Mouse (Mus musculus): ENCODE measurements around the gene Nxf3.

Gene Nxf3

DNA sequence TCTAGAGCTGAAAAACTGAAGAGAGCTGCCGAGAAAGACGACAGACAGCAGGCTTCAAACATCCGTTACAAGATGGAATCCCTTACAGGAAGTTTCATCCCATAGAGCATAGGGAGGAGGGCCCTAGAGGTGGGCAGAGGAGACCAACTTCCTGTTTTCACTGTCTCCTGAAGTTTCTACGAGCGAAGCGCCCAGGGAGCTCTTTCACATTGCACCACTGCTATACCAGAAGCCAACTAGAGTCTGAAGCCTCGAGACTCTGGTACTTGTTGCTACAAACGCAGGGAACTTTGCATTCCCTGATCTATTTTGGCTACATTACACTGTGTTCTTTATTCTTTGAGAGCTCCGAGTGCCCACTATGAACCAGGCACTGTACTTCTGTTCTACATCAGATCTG lies at the start of gene Nxf3:
Nxf3 (minus strand) TSS at position 101 of the 400 bp plus-strand sequence.
- no peak within 1 kb of the TSS for H3K4me3 ChIP-seq (replicated peaks; ENCODE audit: low read length)
- H3K27me3 ChIP-seq (ENCODE audit: insufficient read depth, low read length), result no peaks in the 10 kb centered on the region
- no peaks in the 10 kb centered on the region for H3K9me3 ChIP-seq (ENCODE audit: low read length)
- no peak for TF ChIP-seq POU5F1 (IDR thresholded peaks at IDR 0.05; ENCODE audit: borderline replicate concordance, low read length)
- no peak for TF ChIP-seq CTCF (conservative IDR thresholded peaks at IDR 0.05; ENCODE audit: low read length)
- TF ChIP-seq NANOG (IDR thresholded peaks at IDR 0.05; ENCODE audit: borderline replicate concordance, low read length), result no peak
- H3K4me1 ChIP-seq (replicated peaks; ENCODE audit: low read depth, low read length), result no peaks in the 10 kb centered on the region
- no peaks in the 10 kb centered on the region for H3K36me3 ChIP-seq (ENCODE audit: insufficient read depth, low read length)

DNA sequence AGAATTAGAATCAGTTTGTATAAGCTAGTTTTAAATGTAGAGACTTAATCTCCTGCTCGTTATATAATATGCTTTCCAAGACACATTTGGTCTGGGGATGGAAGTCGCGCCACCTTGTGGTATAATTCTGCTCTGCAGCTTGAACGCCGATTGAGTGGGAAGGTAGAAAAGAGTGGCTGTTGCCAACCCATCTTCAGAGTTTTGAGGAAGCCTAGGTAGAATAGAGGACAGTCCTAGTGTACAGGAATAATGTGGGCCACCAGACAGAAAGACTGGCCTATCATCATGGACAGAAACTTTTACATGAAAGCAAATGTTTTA lies 42.6 kb upstream of the Nxf3 start:
- no peak overlapping the region for H3K4me3 ChIP-seq (replicated peaks; ENCODE audit: low read length)
- H3K27me3 ChIP-seq (ENCODE audit: insufficient read depth, low read length), result no peaks in the 10 kb centered on the region
- no peaks in the 10 kb centered on the region for H3K36me3 ChIP-seq (ENCODE audit: insufficient read depth, low read length)
- H3K9me3 ChIP-seq (ENCODE audit: low read length), result no peaks in the 10 kb centered on the region
- no peak for TF ChIP-seq NANOG (IDR thresholded peaks at IDR 0.05; ENCODE audit: borderline replicate concordance, low read length)
- peak; percentile 61 for TF ChIP-seq CTCF (conservative IDR thresholded peaks at IDR 0.05; ENCODE audit: low read length)
- no peak for TF ChIP-seq POU5F1 (IDR thresholded peaks at IDR 0.05; ENCODE audit: borderline replicate concordance, low read length)
- no peaks in the 10 kb centered on the region for H3K4me1 ChIP-seq (replicated peaks; ENCODE audit: low read depth, low read length)

DNA sequence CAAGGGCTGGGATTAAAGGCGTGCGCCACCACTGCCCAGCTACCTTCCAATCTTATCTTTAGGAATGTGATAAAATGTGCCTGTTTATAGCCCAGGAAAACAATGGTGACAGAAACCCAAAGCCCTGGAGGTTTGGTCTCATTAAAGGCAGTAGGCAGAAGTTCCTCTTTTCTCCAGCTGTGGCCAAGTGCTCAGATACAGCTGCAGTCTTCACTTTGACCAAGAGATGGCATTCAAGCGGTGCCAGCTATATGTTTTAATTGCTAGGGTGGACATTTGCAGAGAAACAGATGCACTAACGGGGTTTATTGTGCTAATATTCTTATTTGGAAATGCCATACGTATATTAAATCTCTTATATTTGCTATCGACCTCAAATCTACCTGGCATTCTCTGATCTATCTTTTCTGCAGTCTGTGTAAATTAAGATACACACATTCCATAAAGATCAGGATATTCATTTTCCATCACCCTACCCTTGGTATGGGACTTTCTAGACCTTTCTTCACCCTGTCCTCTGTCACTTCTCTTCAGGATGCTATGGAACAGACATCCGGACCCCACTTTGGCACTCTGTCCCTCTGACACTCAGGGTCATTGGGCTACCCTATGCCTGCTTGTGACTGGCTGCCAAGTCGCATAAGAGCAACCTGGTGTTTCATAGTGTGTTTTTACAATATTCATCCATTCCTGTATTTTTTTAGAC lies 42.1 kb upstream of the Nxf3 start:
- Histone ChIP-seq H3K4me3 (replicated peaks; ENCODE audit: low read length) (no peak overlapping the region), H3K9me3 (ENCODE audit: low read length) (no peaks in the 10 kb centered on the region), H3K4me1 (replicated peaks; ENCODE audit: low read depth, low read length) (no peaks in the 10 kb centered on the region), H3K27me3 (ENCODE audit: insufficient read depth, low read length) (no peaks in the 10 kb centered on the region), H3K36me3 (ENCODE audit: insufficient read depth, low read length) (no peaks in the 10 kb centered on the region)
- no peak for TF ChIP-seq POU5F1 (IDR thresholded peaks at IDR 0.05; ENCODE audit: borderline replicate concordance, low read length)
- no peak for TF ChIP-seq NANOG (IDR thresholded peaks at IDR 0.05; ENCODE audit: borderline replicate concordance, low read length)
- TF ChIP-seq CTCF (conservative IDR thresholded peaks at IDR 0.05; ENCODE audit: low read length), result no peak; the same call in 1 of the 2 replicates

DNA sequence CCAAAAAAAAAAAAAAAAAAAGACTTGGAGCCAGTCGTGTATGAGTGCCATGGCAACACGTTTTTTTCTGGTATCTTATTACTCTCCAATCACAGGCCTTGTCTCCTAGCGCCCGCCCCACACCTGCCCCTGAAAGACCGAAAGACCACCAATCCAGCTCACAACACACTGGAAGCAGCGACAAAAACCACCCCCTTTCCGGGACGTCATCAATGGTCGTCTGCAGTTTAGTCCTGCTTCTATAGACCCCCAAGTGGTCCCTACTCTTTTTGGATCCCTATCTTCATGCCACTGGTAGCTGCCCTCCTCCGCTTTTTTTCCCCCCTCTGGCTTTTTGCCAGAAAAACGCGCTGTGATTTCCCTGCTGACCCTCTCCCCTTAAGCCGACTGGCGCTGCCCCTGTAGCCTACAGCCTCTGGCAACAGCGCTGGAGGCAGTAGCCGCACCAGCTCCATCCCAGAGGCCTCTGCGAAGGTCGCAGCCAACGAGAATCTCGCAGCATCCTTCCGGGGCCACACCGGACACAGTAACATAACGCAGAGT lies 30.4 kb upstream of the Nxf3 start:
- no peaks in the 10 kb centered on the region for H3K4me1 ChIP-seq (replicated peaks; ENCODE audit: low read depth, low read length)
- peak overlapping the region; percentile 76 for H3K4me3 ChIP-seq (replicated peaks; ENCODE audit: low read length)
- no peak for TF ChIP-seq POU5F1 (IDR thresholded peaks at IDR 0.05; ENCODE audit: borderline replicate concordance, low read length)
- no peak for TF ChIP-seq CTCF (conservative IDR thresholded peaks at IDR 0.05; ENCODE audit: low read length)
- TF ChIP-seq NANOG (IDR thresholded peaks at IDR 0.05; ENCODE audit: borderline replicate concordance, low read length), result no peak
- H3K36me3 ChIP-seq (ENCODE audit: insufficient read depth, low read length), result no peaks in the 10 kb centered on the region
- H3K27me3 ChIP-seq (ENCODE audit: insufficient read depth, low read length), result no peaks in the 10 kb centered on the region
- no peaks in the 10 kb centered on the region for H3K9me3 ChIP-seq (ENCODE audit: low read length)

DNA sequence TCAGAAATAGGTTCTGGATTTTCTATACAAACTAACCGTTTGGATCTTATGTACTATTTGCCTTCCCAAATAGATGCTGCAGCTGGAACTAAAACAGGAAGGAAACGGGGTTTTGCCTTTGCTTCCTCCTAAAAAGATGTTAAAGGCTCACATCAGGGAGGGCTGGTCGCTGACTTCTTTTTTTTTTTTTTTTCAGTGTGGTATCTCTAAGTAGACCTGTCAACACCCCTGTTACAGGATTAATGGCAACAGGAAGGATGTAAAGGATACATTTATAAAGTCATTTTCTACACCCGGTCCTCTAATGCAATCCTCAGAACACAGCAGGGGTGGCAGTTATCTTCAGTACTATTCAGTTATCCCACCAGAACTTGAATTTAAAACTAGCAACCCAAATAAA lies 30.0 kb upstream of the Nxf3 start:
- TF ChIP-seq CTCF (conservative IDR thresholded peaks at IDR 0.05; ENCODE audit: low read length) (no peak), POU5F1 (IDR thresholded peaks at IDR 0.05; ENCODE audit: borderline replicate concordance, low read length) (no peak), NANOG (IDR thresholded peaks at IDR 0.05; ENCODE audit: borderline replicate concordance, low read length) (no peak)
- no peaks in the 10 kb centered on the region for H3K27me3 ChIP-seq (ENCODE audit: insufficient read depth, low read length)
- no peaks in the 10 kb centered on the region for H3K9me3 ChIP-seq (ENCODE audit: low read length)

DNA sequence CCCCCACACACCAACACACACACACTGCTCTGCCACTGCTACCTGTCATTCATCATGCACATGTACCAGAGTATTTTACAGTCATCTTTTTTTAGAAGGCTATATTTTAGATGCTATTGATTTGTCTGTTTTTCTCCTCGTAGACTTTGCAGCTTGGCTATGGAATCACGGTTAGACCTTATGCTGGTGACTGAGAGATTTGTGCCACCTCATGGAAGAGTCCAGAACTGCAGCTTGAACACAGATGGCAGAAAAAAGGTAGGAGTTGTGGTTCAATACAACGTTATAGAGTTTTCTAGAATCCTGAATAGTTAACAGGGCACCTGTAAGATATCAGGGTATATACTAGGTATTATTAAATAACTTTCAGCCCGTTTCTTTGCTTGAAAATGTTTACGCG lies 22.9 kb upstream of the Nxf3 start:
- H3K4me3 ChIP-seq (replicated peaks; ENCODE audit: low read length), result no peak overlapping the region
- H3K9me3 ChIP-seq (ENCODE audit: low read length), result no peaks in the 10 kb centered on the region
- no peaks in the 10 kb centered on the region; the same call in 1 of the 2 replicates for H3K27me3 ChIP-seq (ENCODE audit: insufficient read depth, low read length)
- H3K4me1 ChIP-seq (replicated peaks; ENCODE audit: low read depth, low read length), result no peaks in the 10 kb centered on the region
- H3K36me3 ChIP-seq (ENCODE audit: insufficient read depth, low read length), result no peaks in the 10 kb centered on the region
- no peak for TF ChIP-seq NANOG (IDR thresholded peaks at IDR 0.05; ENCODE audit: borderline replicate concordance, low read length)
- no peak for TF ChIP-seq POU5F1 (IDR thresholded peaks at IDR 0.05; ENCODE audit: borderline replicate concordance, low read length)
- peak; percentile 43 for TF ChIP-seq CTCF (conservative IDR thresholded peaks at IDR 0.05; ENCODE audit: low read length)

More for the DNA sequence above, 30.0 kb upstream of the Nxf3 start:
- Histone ChIP-seq H3K36me3 (ENCODE audit: insufficient read depth, low read length) (no peaks in the 10 kb centered on the region), H3K4me3 (replicated peaks; ENCODE audit: low read length) (no peak overlapping the region), H3K4me1 (replicated peaks; ENCODE audit: low read depth, low read length) (no peaks in the 10 kb centered on the region)

DNA sequence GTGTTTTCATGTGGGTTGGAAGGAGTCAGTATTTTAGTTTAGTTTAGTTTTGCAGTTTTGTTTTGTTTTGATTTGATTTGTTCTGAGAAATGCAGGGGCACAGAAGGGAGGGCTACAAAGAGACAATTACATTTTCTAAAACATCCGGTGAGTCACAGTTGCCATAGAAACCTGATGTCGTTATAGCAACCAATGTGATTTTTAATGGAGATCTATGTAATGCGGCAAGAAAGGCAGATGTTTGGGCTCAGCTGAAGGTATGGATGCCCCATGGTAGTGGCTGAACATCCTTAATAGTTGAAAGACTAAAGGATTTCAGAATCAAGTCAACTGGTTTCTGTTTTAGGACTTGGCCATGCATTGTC lies 19.7 kb upstream of the Nxf3 start:
- H3K27me3 ChIP-seq (ENCODE audit: insufficient read depth, low read length), result no peaks in the 10 kb centered on the region; the same call in 1 of the 2 replicates
- TF ChIP-seq POU5F1 (IDR thresholded peaks at IDR 0.05; ENCODE audit: borderline replicate concordance, low read length) (no peak), NANOG (IDR thresholded peaks at IDR 0.05; ENCODE audit: borderline replicate concordance, low read length) (no peak), CTCF (conservative IDR thresholded peaks at IDR 0.05; ENCODE audit: low read length) (no peak)
- H3K36me3 ChIP-seq (ENCODE audit: insufficient read depth, low read length), result no peaks in the 10 kb centered on the region
- no peaks in the 10 kb centered on the region for H3K4me1 ChIP-seq (replicated peaks; ENCODE audit: low read depth, low read length)
- H3K4me3 ChIP-seq (replicated peaks; ENCODE audit: low read length), result no peak overlapping the region
- H3K9me3 ChIP-seq (ENCODE audit: low read length), result no peaks in the 10 kb centered on the region

DNA sequence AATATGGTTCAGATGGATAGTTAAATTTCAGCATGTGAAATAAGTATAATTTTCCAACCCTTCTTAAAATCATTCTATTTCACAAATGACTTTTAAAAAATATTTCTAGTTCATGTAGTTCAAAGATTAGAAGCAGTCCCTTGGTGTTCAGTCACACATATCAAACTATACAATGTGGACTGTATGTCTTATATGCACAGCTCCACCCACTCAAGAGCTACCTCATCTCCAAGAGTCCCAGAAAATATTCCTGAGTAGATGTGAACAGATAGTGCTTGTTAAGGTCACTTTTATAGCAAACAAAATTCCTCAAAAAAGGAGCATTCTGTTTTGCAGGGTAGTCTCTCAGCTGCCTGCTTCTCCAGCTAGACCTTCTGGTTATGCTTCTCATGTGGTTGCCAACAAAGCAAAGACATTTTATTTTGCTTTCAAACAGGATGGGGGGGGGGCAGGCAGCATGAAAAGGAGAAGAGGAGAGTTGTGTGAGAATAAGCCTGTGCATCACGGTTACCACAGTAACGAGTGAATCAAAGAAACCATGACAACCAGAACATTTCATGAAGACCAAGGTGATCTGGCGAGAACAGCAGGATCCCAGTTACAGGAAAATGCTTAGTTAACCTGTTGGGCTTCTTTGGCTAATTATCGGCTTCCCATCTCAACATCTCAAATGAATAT lies 19.1 kb upstream of the Nxf3 start:
- TF ChIP-seq CTCF (conservative IDR thresholded peaks at IDR 0.05; ENCODE audit: low read length) (no peak), NANOG (IDR thresholded peaks at IDR 0.05; ENCODE audit: borderline replicate concordance, low read length) (no peak), POU5F1 (IDR thresholded peaks at IDR 0.05; ENCODE audit: borderline replicate concordance, low read length) (no peak)
- Histone ChIP-seq H3K4me1 (replicated peaks; ENCODE audit: low read depth, low read length) (no peaks in the 10 kb centered on the region), H3K27me3 (ENCODE audit: insufficient read depth, low read length) (no peaks in the 10 kb centered on the region), H3K4me3 (replicated peaks; ENCODE audit: low read length) (no peak overlapping the region), H3K9me3 (ENCODE audit: low read length) (no peaks in the 10 kb centered on the region), H3K36me3 (ENCODE audit: insufficient read depth, low read length) (no peaks in the 10 kb centered on the region)

Measured in E14TG2a.4 (cell line).